Mouse (Mus musculus) B cell, adult (primary cell): ENCODE data around the gene Hdac1. TPM values are rescaled to one million over a fixed set of nuclear protein-coding genes. Genes with fewer than 3 reads are reported as not detected.

ENCODE experiments used
- total RNA-seq: library from RNA; stranded (reverse); gene quantifications from 4 replicates; pipeline ENCODE4 v1.2.4, GENCODE M21; 2023; ENCODE audit not compliant: inconsistent age

Hdac1 gene
- 156 to 175 TPM (median 161 TPM) in 4 replicates for total RNA-seq

DNA sequence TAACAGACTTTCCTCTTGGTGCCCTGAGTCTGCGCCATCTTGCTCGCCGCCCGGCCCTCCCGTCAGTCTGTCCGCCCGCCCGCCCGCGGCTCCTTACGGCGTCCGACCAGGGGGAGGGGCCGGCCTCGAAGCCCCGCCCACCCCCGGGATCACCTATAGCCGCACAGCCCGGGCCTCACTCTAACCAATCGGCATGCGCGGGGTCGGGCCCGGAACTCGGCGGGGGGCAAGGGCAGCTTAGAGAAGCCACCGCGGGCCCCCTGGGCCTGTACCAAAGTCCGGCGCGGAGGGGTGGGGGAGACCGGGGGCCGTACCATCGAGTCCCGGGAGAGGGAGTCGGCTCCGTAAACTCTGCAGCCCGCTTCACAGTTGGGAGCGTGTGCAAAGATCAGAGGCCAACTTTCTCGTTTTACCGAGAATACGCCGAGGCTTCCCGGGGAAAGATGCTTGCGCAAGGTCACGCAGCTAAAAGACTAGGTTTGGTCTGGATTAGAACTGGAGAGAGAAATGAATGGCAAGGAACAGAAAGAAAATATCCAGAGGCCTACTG, at the start of gene Hdac1:
Gene Hdac1 (minus strand): TSS at position 122 of the 550 bp plus-strand sequence.

DNA sequence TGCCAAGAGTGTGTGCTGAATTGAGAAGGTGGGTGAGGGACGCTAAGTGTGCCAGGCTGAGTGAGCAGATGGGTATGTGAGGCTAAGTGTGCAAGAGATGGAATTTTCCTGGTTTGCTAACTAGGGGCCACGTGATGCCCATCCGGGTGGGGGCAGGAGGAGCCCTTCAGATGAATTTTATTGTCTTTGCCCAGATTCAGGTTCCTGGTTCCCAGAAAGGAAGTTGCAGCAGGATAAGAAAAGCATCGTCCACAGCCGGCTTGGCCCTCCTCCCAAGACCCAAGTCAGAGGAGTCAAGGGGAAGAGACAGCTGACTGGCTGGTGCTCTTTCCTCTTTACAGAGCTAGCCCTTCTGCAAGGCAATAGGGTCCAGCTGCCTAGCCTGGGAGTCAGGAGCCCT, 36.0 kb upstream of the Hdac1 start, which contains the start of gene Fam167b:
Gene Fam167b (minus strand): TSS at position 84 of the 400 bp plus-strand sequence.

DNA sequence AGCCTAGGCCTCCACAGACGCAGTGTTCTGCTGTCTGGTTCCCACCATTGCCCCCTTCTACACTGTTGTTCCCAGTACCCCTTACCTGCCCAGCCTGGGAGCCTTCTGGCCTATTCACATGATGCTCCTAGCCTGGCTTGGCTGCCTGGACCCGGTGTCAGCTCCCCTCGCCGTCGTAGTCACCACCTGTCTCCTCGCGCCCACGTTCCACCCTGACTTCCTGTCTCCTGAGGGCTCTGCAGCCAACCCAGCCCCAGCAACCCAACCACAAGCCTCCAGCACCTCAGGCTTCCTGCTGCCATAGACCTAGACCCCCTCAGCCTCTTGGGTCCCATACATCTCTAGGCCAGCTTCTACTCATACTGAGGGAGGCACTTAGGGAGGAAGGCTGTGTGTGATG, 30.9 kb upstream of the Hdac1 start, which contains the start of gene Lck:
Gene Lck (minus strand): TSS at position 212 of the 400 bp plus-strand sequence.

DNA sequence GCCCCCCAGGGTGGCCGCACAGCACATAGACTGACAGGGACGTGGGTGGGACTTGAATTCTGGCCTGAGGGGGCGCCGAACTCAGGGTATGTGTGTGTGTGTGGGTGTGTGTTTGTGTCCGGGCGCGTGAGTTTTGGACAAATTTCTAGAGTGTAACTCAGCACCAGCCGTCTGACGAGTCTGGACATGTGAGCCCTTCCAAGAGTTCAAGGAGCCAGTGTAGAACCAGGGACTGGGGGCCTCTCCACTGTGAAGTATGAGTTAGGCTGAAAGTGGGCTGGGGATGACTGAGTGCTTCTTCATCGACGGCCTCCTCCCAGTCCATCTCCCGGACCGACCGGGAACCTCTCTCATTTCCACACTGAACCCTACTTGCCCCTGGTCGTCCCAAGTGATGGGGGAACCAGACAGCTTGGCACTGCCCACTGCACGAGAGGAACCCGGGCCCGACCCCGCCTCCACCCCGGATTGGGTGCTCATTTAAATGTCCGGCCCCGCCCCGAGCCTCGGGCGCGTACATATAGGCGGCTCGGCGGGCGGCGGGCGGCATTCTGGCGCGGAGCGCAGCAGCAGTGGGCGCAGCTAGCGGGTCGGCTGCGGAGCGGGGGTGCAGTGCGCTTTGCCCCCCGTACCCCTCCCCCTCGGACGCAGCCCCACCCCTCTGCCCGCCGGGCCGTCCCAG, 29.3 kb downstream of the Hdac1 start, which contains the start of gene Marcksl1:
Gene Marcksl1 (plus strand): TSS at position 496 of the 682 bp plus-strand sequence.

DNA sequence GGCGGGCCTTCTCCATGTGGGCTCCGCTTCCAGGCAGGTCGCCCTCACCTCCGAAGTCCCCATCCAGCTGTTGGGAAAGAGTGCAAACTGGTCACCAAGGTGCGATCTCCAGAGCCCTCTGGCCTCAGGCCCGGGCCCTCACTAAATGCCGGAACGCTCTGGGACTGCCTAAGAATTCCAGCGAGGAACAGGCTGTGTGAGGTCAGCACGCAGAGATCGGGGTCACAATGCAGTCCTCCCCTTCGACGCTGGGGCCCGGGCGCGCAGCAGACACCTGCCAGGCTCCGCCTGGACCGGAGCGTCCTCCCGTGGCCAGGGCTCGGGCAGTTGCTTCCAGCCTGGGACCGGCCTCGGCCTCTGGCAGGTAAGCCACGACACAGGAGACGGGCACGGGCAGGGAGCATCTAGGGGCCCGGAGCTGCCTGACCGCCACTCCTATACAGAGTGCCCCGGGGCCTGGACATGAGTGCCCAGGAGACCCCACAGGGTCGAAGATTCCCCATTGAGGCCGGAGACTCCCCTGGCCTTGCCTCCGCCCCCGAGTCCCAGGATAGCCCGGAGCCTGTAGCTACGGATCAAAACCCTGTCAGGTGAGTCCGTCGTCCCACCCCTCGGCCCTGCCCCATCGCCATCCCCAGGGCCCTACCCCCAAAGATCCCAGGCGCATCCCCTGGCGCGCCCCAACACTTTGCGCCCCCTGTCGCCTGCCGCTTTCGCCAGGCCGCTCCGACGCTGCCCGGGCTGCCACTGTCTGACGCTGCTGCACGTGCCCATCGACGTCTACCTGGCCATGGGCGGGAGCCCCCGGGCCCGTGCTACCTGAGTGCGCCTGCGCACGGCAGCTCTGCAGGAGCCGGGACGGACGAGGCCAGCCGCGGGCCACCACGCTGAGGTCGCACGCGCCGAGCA, 51.3 kb downstream of the Hdac1 start, which contains the start of the genes Tssk3 and Fam229a:
Gene Tssk3 (minus strand): TSS at position 51 of the 909 bp plus-strand sequence.
Gene Fam229a (plus strand): TSS at position 219 of the 909 bp plus-strand sequence.

Other genes with a start within 250 kb of the Hdac1 start
- 166 to 175 TPM (median 171 TPM) in 4 replicates for gene Rbbp4, start 207.3 kb downstream of the Hdac1 start, total RNA-seq
- 37.3 to 44.0 TPM (median 41.2 TPM) in 4 replicates for gene Zbtb8os, start 207.0 kb downstream of the Hdac1 start, total RNA-seq
- 2.7 to 3.6 TPM (median 3.1 TPM) in 4 replicates for gene Zbtb8a, start 164.6 kb downstream of the Hdac1 start, total RNA-seq
- gene Zbtb8b, start 101.9 kb downstream of the Hdac1 start, total RNA-seq = not detected in 4 replicates
- 128 to 135 TPM (median 129 TPM) in 4 replicates for gene Bsdc1, start 81.1 kb downstream of the Hdac1 start, total RNA-seq
- gene Tssk3, start 51.7 kb downstream of the Hdac1 start, total RNA-seq = 0.42 to 0.81 TPM in 2 of 4 replicates, not detected in the others
- gene Fam229a, start 51.5 kb downstream of the Hdac1 start, total RNA-seq = 0.96 to 2.4 TPM (median 0.99 TPM) in 3 of 4 replicates, not detected in the other
- gene Marcksl1, start 29.1 kb downstream of the Hdac1 start, total RNA-seq = 75.1 to 90.8 TPM (median 82.9 TPM) in 4 replicates
- gene Lck, start 30.9 kb upstream of the Hdac1 start, total RNA-seq = 25.0 to 36.7 TPM (median 29.8 TPM) in 4 replicates
- not detected in 4 replicates for gene Fam167b, start 35.8 kb upstream of the Hdac1 start, total RNA-seq
- gene Eif3i, start 57.9 kb upstream of the Hdac1 start, total RNA-seq = 156 to 162 TPM (median 160 TPM) in 4 replicates
- gene Tmem234, start 58.0 kb upstream of the Hdac1 start, total RNA-seq = 111 to 128 TPM (median 118 TPM) in 4 replicates
- 0.84 to 2.4 TPM (median 1.4 TPM) in 4 replicates for gene Dcdc2b, start 71.5 kb upstream of the Hdac1 start, total RNA-seq
- 16.6 to 21.8 TPM (median 18.0 TPM) in 4 replicates for gene Iqcc, start 76.4 kb upstream of the Hdac1 start, total RNA-seq
- 14.4 to 21.1 TPM (median 17.6 TPM) in 4 replicates for gene Ccdc28b, start 81.2 kb upstream of the Hdac1 start, total RNA-seq
- 73.6 to 90.3 TPM (median 86.7 TPM) in 4 replicates for gene Txlna, start 98.4 kb upstream of the Hdac1 start, total RNA-seq
- gene Kpna6, start 130.1 kb upstream of the Hdac1 start, total RNA-seq = 39.2 to 48.0 TPM (median 44.4 TPM) in 4 replicates
- gene Tmem39b, start 154.1 kb upstream of the Hdac1 start, total RNA-seq = 16.8 to 19.2 TPM (median 17.5 TPM) in 4 replicates
- gene Khdrbs1, start 199.6 kb upstream of the Hdac1 start, total RNA-seq = 129 to 134 TPM (median 132 TPM) in 4 replicates